Mouse (Mus musculus) liver, embryonic 14.5 days (tissue): ENCODE results near the gene Igf2bp3.

Experiments
- CTCF ChIP-seq: IDR thresholded peaks from 2 replicates; pipeline ENCODE4 v1.5.1; 2016; ENCODE audit warnings: antibody characterized with exemption, low read depth, control low read depth
- EP300 ChIP-seq: IDR thresholded peaks from 2 replicates; pipeline ENCODE4 v1.6.1; 2016; ENCODE audit warnings: antibody characterized with exemption, low read depth

- TF ChIP-seq CTCF (no peak), EP300 (no peak)
These were observed 131.7 kb downstream of the Igf2bp3 start for GRCm38 (mm10) chr6:49083008-49083407.
